Mouse (Mus musculus): Measurements from ENCODE around the gene Ero1l.
A peak's percentile ranks its signal among the peaks of the same experiment; 100 is the strongest.

Gene Ero1l

DNA sequence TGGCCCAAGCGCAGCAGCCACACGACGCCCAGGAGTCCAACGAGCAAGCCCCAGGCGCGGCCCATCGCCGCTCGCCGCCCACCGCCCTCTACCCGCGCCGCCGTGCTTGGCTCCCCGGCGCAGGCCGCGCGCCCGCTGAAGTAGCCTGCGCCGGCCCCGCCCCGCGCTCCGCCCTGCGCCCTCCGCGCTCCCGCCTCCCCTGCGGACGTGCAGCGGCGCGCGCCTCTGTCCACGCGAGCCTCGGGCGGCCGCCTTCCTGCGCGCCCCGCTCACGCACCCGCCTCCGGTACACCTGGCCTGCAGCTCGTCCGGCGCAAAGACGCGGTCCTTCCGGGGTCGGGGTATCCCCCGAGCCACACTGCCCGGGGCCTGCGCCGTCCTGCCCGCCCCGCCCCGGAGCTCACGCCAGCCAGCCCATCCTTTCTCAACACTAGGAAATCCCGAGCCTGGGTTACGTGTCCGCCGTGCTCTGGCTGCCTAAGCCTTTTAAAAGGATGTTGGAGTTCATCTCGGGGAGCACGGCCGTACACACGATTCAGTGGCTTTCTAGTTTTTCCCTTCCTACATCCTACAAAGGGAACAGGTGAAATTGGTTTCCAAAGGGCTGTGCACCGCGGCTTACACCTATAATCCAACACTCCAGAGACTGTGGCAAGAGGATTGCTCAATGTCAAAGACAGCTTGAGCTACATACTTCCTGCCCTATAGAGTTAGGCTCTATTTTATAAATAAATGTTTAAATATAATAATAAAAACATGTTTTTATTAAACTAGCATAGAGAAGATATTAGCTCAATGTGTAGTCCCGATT, at the start of gene Ero1l:
Ero1l (minus strand) TSS at position 346 of the 811 bp plus-strand sequence.
- DNase-seq (ENCODE audit: extremely low read depth, insufficient read length, low spot score), result peak; percentile 85

DNA sequence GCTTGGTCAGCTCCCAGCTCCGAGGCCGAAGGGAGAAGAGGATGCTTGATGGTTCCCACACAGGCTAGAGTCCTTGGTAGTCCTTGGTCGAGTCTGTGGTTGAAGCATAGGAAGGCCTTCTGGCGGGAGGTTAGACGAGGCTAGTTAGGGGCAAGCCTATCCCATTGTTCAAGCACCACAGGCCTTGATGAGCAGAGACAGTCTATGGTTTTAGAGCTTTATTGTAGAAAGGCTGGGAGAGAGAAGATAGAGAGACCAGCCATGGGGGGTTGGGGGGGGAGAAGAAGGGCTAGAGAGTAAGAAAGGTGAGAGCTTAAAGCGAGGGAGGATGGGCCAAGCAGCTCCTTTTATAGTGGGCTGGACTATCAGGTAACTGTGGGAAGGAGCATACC, 46.6 kb upstream of the Ero1l start:
- no peak for DNase-seq (ENCODE audit: extremely low read depth, insufficient read length, low spot score)

DNA sequence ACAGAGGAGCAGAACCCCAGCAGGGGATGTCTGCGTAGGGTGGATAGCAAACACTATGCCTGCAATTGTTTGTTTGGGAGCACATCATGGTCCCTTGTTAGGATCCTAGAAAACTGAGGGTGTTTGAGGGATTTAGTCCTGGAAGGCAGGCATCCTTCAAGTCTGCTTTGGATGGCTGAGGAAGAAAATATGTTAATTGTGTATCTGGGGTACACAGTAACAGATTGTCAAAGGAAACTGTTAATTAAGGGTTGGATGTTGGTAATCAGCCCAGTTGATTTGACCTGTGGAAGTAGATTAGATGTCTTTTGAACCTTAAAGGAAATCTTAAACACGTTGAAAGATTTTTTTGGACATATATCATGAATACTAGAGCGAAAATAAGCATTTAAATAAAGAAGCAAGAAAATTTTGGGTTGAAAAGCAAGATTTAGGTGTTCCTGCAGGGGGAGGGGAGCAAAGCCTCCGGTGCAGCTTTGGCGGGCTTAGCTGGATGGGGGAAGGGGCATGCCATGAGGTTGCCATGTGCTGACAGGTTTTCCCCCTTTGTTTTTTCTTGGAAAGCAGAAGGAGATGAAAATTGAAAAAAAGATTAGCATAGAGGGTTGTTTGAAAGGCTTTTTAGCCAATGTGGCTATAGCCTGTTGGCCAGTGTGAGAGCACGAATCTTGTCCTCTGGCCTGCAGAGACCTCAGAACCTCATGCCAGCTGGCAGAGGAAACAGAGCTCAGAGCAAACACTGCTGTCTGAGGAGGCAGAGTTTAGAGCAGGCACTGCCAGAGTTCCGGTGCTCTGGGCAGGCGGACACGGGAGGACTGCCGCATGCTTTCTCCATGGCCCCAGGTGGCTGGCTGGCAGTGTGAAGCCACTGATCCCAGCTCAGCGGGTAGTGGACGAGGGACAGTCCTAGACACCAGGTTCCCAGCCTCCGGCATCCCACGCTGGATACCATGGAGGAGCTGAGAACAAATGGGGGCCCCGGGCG, 45.9 kb upstream of the Ero1l start:
- DNase-seq (ENCODE audit: extremely low read depth, insufficient read length, low spot score), result no peak

DNA sequence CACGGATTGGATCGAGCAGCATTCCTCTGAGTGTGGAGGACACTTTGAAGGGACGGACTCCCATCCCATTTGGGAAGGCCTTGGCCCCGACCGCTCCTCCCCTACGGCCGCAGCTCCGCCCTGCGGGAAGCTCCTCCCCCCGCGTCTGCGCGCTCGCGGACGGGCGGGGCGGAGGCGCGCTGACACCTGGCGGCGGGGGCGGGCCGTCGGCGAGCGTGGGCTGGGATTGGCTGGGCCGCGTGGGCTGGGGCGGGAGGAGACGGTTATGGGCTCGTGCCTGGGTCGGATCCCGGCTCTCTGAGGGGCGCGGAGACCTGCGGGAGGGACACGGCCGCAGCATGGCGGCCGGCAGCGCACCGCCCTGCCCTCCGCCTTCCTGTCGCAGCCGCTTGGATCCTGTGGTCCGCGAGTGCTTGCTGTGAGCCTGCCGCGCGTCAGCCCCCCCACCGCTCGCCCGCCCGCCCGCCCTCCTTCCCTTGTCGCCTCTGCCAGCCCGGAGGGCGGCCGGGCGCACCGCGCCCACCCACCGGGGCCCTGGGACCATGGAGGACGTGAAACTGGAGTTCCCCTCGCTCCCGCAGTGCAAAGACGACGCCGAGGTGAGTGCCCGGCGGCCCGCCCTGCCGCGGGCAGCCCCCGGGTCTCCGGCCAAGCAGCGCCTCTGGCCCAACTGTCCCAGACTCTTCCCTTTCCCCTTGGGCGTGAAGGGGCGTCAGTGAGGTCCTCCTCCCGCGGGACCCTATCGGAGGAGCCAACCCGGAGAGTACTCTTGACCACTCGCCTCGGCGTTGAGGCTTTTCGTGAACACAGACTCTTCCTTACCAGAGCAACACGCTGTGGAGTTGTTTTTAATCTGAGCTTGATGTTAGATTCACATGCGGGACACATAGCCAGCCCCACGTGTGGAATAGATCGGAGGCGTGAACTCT, 32.6 kb upstream of the Ero1l start, which contains the start of gene Styx:
Styx (plus strand) TSS at position 163 of the 929 bp plus-strand sequence.
- DNase-seq (ENCODE audit: extremely low read depth, insufficient read length, low spot score), result peak; percentile 94

DNA sequence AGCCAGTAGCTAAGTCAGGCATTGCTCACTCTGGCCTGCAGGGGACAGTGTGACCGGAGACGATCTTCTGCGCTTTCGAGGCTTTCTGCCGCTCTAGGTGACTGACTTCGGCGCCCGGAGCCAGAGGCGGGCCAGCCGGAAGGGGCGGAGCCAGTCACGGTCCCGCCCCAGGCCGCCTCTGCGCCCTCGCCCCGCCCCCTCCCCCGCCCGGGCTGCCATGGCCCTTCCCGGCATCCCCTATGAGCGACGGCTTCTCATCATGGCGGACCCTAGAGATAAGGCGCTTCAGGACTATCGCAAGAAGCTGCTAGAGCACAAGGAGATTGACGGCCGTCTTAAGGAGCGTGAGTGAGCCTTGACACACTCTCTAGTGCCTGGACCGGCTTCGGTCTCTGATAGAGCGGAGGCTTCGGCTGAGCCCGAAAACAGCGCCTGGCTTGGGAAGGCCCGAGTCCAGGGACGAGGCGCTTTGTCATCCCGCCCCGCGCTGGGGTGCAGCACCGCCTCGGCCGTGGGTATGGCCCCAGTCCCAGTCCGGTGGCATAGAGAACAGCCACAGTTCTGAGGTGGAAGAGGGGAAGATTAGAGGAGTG, 11.1 kb upstream of the Ero1l start, which contains the start of gene Psmc6:
Psmc6 (plus strand) TSS at position 200 of the 593 bp plus-strand sequence.
- peak; percentile 90 for DNase-seq (ENCODE audit: extremely low read depth, insufficient read length, low spot score)

DNA sequence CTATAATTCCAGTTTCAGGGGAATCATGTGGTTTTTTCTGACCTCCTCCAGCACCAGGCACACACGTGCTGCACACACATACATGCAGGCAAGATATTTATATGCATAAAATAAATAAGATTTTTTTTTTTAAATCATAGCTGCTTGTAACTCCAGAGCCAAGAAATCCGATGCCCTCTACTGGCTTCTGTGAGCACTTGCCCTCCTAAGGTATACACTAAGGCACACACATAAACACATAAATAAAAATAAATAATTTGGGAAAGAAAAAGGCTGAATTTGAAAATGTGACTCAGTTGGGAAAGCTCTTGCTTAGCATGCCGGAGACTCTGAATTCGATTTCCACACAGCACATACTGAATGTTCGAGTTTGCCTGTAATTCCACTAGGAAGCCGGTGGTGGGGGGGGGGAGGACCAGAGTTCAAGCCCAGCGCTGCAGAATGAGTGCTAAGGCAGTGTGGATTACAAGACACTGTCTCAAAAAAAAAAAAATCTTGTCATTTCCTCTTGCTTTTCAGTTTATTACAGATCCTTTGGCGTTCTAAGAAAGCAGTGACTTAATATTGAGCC, 10.5 kb upstream of the Ero1l start:
- no peak for DNase-seq (ENCODE audit: extremely low read depth, insufficient read length, low spot score)

DNA sequence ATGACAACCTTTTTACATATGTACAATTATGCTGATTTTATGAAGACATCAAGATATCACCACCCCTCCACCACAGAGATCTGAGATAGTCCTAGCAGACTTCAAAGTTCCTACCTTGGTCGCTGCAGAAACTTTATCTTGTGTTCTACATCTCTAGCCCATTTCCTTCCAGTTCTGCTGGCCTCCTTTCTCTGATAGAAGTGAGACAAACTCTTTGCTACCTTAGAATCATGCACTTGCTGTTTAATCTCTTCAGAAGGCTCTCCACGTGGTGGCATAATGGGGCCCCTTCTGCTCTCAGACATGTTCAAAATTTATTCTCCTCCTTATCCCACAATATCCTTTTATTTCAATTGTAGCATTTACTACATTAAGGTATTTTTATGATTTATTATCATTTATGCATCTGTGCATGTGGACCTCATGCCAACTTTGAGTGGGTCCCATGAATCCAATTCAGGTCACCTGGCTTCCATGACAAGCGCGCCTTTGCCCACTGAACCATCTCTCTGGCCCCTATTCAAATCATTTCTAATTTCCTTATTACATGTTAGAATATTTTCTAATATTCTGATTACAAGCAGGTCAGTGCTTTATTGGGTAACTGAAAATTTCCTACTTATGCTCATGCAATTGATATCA, 9.6 kb upstream of the Ero1l start:
- no peak for DNase-seq (ENCODE audit: extremely low read depth, insufficient read length, low spot score)

DNA sequence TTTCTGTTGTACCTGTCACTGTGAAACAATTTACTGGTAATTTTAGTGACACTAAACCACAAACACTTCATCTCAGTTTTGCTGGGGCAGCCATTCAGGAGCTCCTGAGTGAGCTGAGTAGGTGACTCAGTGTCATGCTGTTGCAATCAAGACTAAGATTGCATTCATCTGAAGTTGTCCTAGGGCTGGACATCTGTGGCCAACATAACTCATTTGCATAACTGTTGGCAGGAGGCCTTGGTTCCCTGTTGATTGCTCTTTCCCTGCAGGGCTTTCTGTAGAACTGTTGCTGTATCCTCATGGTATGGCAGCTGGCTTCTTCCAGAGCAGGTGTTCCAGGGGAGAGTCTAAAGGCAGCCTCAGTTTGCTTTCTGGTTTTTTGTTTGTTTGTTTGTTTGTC, 6.9 kb upstream of the Ero1l start:
- DNase-seq (ENCODE audit: extremely low read depth, insufficient read length, low spot score), result peak; percentile 75

DNA sequence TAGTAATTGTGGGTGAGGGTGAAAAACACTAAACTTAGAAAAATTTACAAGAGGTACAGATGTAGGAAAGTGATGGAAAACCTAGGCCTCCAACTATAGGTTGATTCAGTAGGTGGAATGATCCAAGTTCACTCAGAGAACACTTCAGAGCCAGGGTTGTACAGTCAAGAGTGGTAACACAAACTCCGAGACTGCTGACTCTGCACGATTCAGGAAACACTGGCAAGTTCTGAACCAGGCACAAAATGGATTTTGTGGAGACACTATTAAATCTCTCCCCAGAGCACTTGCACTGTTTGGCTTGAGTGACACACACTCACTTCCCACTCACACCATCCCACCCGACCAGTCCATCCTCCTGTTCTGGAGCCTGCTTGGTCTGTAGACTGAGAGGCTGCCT, 4.7 kb upstream of the Ero1l start:
- DNase-seq (ENCODE audit: extremely low read depth, insufficient read length, low spot score), result no peak

DNA sequence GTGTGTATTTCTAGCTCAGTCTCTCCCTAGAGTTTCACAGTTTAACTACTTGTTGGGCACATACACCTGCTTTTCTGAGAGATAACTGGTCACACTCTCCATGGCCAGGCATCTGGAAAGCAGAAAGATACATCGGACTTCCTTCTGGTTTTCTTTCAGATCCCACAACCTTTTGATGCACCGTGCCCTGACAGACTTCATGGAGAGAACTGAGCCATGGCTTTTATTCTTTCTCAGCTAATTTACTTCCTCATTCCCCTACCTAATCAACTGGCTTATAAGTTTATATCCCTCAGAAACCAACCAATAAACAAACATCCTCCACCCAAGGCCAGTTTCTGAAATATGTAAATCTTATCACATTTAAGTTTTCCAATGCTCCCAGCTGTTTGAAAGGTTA, 3.9 kb upstream of the Ero1l start:
- no peak for DNase-seq (ENCODE audit: extremely low read depth, insufficient read length, low spot score)

DNA sequence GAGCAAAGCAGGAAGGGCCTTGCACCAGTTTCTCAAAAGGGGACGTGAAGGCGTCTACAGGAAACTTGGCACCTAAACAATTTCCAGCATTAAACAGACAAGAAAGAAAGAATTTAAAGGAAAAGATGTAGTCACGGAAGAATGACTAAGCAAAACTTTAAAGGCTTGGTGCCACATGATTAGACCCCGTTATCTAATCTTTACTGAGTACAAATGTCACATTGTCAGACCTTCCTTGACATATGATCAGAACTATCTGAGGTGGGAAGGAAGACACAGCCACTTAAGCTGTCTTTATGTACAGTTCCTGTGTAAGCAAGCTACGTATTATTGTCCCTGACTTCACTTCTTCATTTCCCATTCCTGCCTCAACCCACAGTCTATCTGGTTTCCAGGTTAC, 3.1 kb upstream of the Ero1l start:
- no peak for DNase-seq (ENCODE audit: extremely low read depth, insufficient read length, low spot score)

DNA sequence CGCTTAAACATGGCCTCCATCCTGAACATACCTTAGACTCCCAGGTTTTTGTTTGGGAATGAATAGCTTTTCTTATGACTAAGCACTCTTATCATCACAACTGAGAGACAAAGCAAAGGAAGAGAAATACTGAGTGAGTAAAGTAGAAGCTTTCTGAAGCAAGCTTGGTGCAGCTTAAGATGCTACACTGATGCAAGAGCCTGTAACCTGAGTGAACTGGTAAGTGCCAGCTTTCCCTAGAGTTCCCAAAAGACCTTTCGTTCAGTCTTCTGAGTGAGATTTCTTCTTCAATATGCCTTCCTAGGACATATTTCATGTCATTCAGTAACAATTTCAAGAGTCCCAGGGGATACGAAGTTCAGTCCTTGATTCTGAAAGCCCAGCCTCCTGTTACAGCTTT, 2.5 kb upstream of the Ero1l start:
- DNase-seq (ENCODE audit: extremely low read depth, insufficient read length, low spot score), result no peak

DNA sequence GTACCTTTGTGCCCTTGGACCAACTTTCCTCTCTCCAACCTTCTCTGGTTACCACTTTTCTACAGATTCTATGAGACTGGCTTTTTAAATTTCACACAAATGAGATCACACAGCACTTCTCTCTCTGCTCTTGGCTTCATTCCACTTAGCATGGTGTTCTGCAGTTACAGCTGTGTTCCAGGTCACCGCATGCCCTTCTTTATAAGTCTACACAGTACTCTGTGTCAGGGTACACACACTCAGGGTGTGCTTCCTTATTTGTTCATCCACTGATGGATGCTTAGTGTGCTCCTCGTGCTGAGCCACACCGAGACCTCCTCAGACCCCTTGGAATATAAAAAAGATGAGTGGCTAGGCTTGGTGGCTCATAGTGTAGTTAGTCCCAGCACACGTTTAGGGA, 1.5 kb upstream of the Ero1l start:
- no peak for DNase-seq (ENCODE audit: extremely low read depth, insufficient read length, low spot score)

DNA sequence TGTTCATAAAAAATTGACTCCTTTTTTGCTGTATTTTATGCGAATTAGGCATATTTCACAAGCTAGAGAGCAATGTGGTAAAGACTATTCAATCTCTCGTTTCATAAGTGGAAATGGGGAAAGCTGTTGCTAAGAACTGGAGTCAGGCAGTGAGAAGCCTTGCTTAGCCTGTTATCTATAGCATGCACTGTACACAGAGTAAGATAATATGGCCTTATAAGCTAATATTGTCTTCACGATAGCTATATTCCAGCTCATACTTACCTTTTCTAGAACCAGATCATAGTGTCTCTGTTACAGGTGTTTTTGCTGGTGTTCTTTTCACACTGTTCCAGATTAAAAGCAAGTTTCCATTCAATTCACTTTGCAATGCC, 653 bp upstream of the Ero1l start:
- DNase-seq (ENCODE audit: extremely low read depth, insufficient read length, low spot score), result no peak

DNA sequence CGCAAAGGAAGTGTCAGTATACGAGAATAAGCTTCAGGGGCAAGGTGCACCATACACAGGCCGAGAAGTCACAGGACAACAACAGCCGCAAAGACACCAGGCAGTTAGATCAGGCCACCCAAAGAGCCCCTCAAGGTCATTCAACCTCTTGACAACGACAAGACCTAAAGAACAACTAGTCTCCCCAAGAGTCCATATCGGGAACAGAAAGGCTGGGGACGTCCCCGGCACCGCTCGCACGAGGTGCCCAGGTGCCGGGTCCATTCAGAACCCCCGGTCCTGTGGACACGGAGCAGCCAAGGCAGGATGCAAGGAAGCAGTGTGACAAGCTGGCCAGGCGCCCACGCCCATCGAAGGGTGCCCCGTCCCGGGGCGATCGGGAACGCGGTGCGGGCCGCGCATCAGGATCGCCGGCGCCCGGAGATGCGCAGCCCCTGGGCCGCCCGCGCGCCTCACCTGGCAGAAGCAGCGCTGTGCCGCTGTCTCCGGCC, 605 bp downstream of the Ero1l start:
- no peak for DNase-seq (ENCODE audit: extremely low read depth, insufficient read length, low spot score)

DNA sequence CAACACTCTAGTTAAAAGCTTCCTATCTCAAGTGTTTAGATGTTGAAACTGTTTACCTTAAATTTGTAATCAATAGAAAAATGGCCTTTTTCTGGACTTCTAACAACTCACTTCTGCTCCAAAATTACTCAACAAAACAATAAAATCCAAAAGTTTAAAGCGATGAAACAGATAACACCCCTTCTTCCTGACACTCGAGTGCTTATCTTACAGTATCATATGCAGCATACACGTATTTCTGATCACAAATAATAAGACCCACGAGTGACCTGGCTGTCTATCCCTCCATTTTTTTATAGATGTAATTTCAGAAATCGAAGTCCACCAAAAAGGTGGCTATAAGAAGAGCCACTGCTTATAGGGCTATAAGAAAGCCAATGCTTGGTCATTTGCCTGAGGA, 1.6 kb downstream of the Ero1l start:
- DNase-seq (ENCODE audit: extremely low read depth, insufficient read length, low spot score), result no peak

DNA sequence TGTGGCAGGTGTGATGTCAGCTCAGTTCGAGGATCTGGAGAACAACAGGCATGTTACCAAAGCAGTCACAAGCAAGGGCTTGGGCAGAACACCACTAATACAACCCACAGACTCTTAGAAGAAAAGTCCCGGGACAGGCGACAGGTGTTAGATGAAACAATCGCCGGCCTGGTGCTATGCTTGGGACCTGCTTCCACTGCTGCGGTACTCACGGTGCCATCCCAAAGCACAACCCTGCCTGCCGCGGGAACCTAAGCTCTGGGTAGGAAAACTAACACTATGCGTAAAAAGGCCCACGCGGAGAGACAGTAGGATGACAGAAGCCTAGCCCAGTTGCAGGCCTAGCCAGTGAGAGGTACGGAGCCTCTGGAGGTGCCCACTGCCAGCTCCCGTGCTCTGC, 8.5 kb downstream of the Ero1l start:
- DNase-seq (ENCODE audit: extremely low read depth, insufficient read length, low spot score), result no peak

DNA sequence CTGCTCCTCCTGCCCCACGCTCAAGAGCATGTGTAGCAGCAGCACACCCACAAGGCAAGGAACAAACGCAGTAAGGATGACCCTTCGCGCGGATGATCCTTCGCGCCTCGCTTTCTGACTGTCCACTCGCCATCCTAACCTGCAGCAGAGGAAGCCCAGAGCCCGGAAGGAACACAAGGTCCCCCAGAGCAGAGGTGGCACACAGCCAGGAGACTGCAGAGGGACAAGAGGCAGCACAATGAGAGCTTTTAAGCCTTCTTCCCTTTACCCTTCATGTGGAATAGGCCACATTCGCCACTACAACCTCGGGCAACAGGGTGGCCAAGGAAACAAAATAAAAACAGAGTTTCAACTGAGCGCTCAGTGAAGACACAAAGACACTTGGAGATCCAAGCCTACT, 8.9 kb downstream of the Ero1l start:
- no peak for DNase-seq (ENCODE audit: extremely low read depth, insufficient read length, low spot score)
